Mouse (Mus musculus) midbrain, postnatal 0 days (tissue): ENCODE measurements around the gene Ipo8. TPM values are rescaled to one million over a fixed set of nuclear protein-coding genes. Genes with fewer than 3 reads are reported as not detected.

Source experiments
- ATAC-seq: fragments of 200-750 bp; cut with Nextera tagmentation; 2 replicates; pipeline ENCODE4 v1.8.0; 2017; ENCODE audit warnings: moderate number of reproducible peaks, mild to moderate bottlenecking, moderate TSS enrichment, moderate library complexity; ENCODE audit not compliant: low FRiP score
- DNase-seq: peaks from one replicate; pipeline ENCODE4 v3.0.0-alpha.2; 2015; ENCODE audit warnings: low spot score
- H3K27ac ChIP-seq: fragments of 300-500 bp; sonication (generic); 2 replicates; pipeline ENCODE4 v1.5.1; 2014; ENCODE audit warnings: low read depth, mild to moderate bottlenecking, low read length, mixed read lengths
- H3K27me3 ChIP-seq: fragments of 300-500 bp; sonication (generic); 2 replicates; pipeline ENCODE4 v1.6.1; 2014; ENCODE audit warnings: low read length, control low read depth, mixed read lengths; ENCODE audit not compliant: insufficient read depth
- H3K36me3 ChIP-seq: fragments of 300-500 bp; sonication (generic); 2 replicates; pipeline ENCODE4 v1.6.1; 2014; ENCODE audit warnings: low read length, control low read depth, mixed read lengths; ENCODE audit not compliant: insufficient read depth
- H3K4me1 ChIP-seq: fragments of 300-500 bp; sonication (generic); 2 replicates; pipeline ENCODE4 v1.6.1; 2014; ENCODE audit warnings: mild to moderate bottlenecking, control low read depth, antibody characterized with exemption, low read length, mixed read lengths; ENCODE audit not compliant: insufficient read depth
- H3K4me2 ChIP-seq: fragments of 300-500 bp; sonication (generic); 2 replicates; pipeline ENCODE4 v1.6.1; 2014; ENCODE audit warnings: low read depth, mild to moderate bottlenecking, low read length, mixed read lengths; ENCODE audit not compliant: poor library complexity, severe bottlenecking
- H3K4me3 ChIP-seq: fragments of 300-500 bp; sonication (generic); 2 replicates; pipeline ENCODE4 v1.5.1; 2014; ENCODE audit warnings: low read depth, mild to moderate bottlenecking, low read length, moderate library complexity
- H3K9ac ChIP-seq: fragments of 300-500 bp; sonication (generic); replicated peaks from 2 replicates; pipeline ENCODE4 v1.6.1; 2014; ENCODE audit warnings: mild to moderate bottlenecking, low read length, moderate library complexity, mixed read lengths; ENCODE audit not compliant: poor library complexity, severe bottlenecking
- H3K9me3 ChIP-seq: fragments of 300-500 bp; sonication (generic); 2 replicates; pipeline ENCODE4 v1.6.1; 2016; ENCODE audit warnings: low read length, control low read depth
- CTCF ChIP-seq: IDR thresholded peaks from 2 replicates; pipeline ENCODE4 v1.5.1; 2016; ENCODE audit warnings: antibody characterized with exemption, mild to moderate bottlenecking
- WGBS: fragments of 180-500 bp; shearing (Covaris S2); extraction: QIAGEN DNeasy Blood & Tissue Kit; methylation state at CpG from one replicate; pipeline ENCODE4 v1.1.7; 2014; 5-methylcytosine and 5-hydroxymethylcytosine counted together
- polyA plus RNA-seq: library from polyadenylated mRNA; unstranded; fragments of >200 nt; fragmentation: Nextera tagmentation; extraction: Ambion mirVana; gene quantifications from 2 replicates; pipeline ENCODE4 v1.2.1, GENCODE M21; 2015
- total RNA-seq: library from RNA; depleted of rRNA; stranded (reverse); fragments of >200 nt; gene quantifications from 2 replicates; pipeline ENCODE4 v1.2.3, GENCODE M21; 2014

The Ipo8 gene
- total and polyA plus RNA-seq, 2 experiments from 2014 or later = 10.4 to 21.7 TPM

DNA sequence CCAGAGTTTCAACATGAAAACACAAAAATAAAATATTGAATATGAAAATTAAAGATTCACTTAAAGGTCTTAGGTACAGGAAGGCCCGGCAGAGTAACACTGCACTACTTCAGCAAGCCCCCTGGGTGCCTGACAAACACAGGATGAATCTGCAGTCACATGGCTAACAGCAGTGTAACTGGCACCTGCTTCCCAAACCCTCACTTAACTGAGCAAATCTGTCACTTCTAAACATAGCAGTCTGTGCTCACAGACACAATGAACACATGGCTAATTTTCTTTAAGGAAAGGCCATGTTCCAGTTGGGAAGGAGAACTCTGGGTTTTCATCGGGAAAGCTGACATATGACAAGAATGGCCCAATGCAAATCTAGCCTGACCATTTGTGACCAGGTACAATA is 36.1 kb downstream of the Ipo8 start:
- DNase-seq (no peak), ATAC-seq (no peak)
- no peak overlapping the region for H3K27ac ChIP-seq
- no peaks in the 10 kb centered on the region for H3K27me3 ChIP-seq
- no peak for TF ChIP-seq CTCF
- peaks cover 31% of the 10 kb centered on the region for H3K36me3 ChIP-seq
- H3K9me3 ChIP-seq = no peaks in the 10 kb centered on the region
- no peak overlapping the region for H3K4me2 ChIP-seq
- H3K9ac ChIP-seq = no peak overlapping the region
- WGBS = 87% methylated on average over 2 of the region's 2 CpGs
- H3K4me1 ChIP-seq = no peaks in the 10 kb centered on the region
- H3K4me3 ChIP-seq = no peak overlapping the region

DNA sequence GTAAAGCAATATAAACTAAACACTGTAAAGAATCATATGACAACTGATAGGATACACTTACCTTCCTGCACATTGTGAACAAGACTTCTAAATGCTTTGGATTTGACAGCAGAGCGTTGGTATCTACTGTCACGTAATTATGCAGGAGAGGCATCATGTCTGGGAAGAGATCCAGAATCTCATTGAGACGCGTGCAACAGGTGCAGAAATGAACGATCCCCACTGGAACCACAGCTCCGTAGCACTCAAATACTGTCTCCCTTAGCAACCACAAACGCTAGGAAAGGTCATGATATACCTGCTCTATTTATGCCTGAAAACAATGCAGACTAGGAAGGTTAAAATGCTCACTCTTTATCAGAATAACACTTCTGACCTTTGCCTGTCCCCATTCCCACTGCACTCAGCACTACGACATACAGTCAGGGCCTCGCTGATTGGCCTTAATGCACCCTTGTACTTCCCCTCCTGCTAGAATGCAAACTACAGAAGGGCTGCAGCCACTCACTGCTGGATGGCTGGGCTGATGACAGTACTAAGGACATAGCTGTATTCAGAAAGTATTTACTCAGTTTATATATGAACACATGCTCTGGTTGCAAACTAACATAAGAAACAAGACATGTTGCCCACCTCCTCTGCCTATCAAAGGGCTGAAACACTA is 42.1 kb downstream of the Ipo8 start:
- peaks cover 39% of the 10 kb centered on the region for H3K36me3 ChIP-seq
- no peaks in the 10 kb centered on the region for H3K9me3 ChIP-seq
- no peak for DNase-seq
- H3K9ac ChIP-seq = no peak overlapping the region
- H3K4me3 ChIP-seq = no peak overlapping the region
- no peaks in the 10 kb centered on the region for H3K4me1 ChIP-seq
- no peak overlapping the region for H3K4me2 ChIP-seq
- no peak for TF ChIP-seq CTCF
- ATAC-seq = no peak
- H3K27ac ChIP-seq = no peak overlapping the region
- no peaks in the 10 kb centered on the region for H3K27me3 ChIP-seq
- WGBS = 83% methylated on average over 9 of the region's 9 CpGs

DNA sequence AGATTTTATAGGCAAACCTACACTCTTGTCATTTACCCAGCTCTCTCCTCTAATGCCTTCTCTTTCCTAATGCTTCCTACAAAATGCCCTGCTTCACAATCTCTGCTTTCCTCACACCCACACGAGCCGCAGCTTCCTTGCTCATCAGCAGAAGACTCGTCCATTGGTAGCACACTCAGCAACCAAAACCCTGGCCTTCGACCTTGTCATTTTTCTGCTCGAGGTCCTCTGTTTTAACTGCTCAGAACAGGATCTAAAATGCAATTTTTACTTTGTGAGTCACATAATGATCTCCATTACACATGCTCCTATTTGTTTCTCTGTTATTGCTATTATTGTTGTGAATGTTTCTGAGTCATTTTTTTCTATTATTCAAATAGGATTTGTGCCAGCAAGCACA is 45.1 kb downstream of the Ipo8 start:
- Histone ChIP-seq H3K4me3 (no peak overlapping the region), H3K4me2 (no peak overlapping the region), H3K27me3 (no peaks in the 10 kb centered on the region), H3K9me3 (no peaks in the 10 kb centered on the region), H3K27ac (no peak overlapping the region), H3K36me3 (peaks cover 50% of the 10 kb centered on the region), H3K9ac (no peak overlapping the region), H3K4me1 (no peaks in the 10 kb centered on the region)
- ATAC-seq (no peak), DNase-seq (no peak)
- WGBS = 95% methylated on average over 5 of the region's 5 CpGs
- no peak for TF ChIP-seq CTCF

DNA sequence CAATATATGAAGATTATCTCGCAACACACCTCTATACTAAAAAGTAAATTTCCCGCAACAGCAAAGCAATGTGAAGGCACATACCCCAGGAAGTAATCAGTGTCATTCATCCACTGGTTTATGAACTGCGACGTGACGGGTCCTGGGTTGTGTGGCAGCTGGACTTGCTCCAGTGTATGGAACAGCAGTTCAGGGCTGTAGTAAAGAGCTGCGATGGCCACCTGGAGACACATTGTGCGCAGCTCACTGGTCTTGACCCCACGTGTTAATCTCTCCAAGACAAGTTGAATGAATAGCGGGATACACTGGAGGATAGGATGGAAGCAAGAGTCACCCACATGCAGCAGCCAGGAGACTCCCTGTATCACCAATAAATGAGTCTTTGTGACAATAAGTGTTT is 46.8 kb downstream of the Ipo8 start:
- H3K4me1 ChIP-seq = no peaks in the 10 kb centered on the region
- no peak for TF ChIP-seq CTCF
- WGBS = 92% methylated on average over 9 of the region's 9 CpGs
- H3K9me3 ChIP-seq = no peaks in the 10 kb centered on the region
- ATAC-seq = no peak
- no peak for DNase-seq
- no peak overlapping the region for H3K9ac ChIP-seq
- no peak overlapping the region for H3K4me2 ChIP-seq
- no peak overlapping the region for H3K27ac ChIP-seq
- no peaks in the 10 kb centered on the region for H3K27me3 ChIP-seq
- H3K4me3 ChIP-seq = no peak overlapping the region
- peaks cover 43% of the 10 kb centered on the region for H3K36me3 ChIP-seq

DNA sequence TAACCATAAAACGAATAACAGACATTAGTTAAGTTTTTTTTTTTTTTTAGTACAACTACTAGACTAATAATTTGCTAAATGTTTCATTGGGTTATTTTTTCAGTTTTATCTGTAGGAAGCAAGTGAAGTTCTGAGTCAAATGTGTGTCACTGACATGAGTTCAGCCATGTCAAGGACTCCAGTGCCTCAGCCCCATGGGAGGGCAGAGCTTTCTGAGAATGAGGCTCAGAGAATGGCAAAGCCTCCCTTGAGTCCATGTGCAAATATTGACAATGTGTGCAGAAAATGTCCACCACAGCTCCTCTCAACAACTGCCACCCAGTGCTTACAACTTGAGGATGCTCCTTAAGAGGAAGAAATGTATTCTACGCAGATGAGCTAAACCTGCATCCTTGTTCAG is 55.0 kb downstream of the Ipo8 start:
- DNase-seq (no peak), ATAC-seq (no peak)
- Histone ChIP-seq H3K4me2 (no peak overlapping the region), H3K9ac (no peak overlapping the region), H3K4me1 (no peaks in the 10 kb centered on the region), H3K36me3 (peaks cover 53% of the 10 kb centered on the region), H3K27ac (no peak overlapping the region), H3K27me3 (no peaks in the 10 kb centered on the region), H3K9me3 (no peaks in the 10 kb centered on the region), H3K4me3 (no peak overlapping the region)
- TF ChIP-seq CTCF = no peak
- WGBS = 95% methylated on average over 2 of the region's 2 CpGs

DNA sequence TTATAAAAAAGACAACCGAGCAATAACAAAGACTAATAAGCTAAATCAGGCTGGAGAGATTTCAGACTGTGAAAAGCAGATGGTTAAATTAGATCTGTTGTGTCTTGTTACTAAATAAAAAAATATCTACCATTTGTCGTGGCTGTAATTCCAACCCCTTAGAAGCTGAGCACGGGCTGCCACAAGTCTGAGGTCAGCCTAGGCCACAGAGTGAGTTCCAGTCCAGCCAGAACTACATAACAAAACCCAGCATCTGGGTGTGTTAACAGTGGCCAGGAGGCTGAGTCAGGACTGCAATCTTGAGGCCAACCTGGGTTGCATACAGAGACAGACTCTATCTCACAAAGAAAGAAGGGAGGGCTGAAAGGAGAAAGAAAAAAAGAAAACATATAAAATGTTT is 59.8 kb downstream of the Ipo8 start:
- WGBS = 93% methylated on average over 3 of the region's 3 CpGs

More for the DNA sequence above, 59.8 kb downstream of the Ipo8 start:
- no peak for DNase-seq
- H3K36me3 ChIP-seq = peaks cover 45% of the 10 kb centered on the region
- no peak for TF ChIP-seq CTCF
- no peaks in the 10 kb centered on the region for H3K4me1 ChIP-seq
- no peak overlapping the region for H3K4me2 ChIP-seq
- H3K27ac ChIP-seq = no peak overlapping the region
- no peaks in the 10 kb centered on the region for H3K9me3 ChIP-seq
- H3K27me3 ChIP-seq = no peaks in the 10 kb centered on the region
- H3K4me3 ChIP-seq = no peak overlapping the region
- no peak overlapping the region for H3K9ac ChIP-seq
- no peak for ATAC-seq
